Mouse (Mus musculus) embryonic facial prominence, embryonic 11.5 days (tissue): ENCODE measurements around the gene Cyb5b. TPM values are rescaled to one million over a fixed set of nuclear protein-coding genes. Genes with fewer than 3 reads are reported as not detected.
A peak's percentile ranks its signal among the peaks of the same experiment; 100 is the strongest.

Experiments used
- ATAC-seq: fragments of 200-750 bp; cut with Nextera tagmentation; replicated peaks from 2 replicates; pipeline ENCODE4 v1.8.0; 2017; ENCODE audit warnings: low read depth; ENCODE audit not compliant: insufficient number of reproducible peaks, low FRiP score, low TSS enrichment
- DNase-seq: peaks from one replicate; pipeline ENCODE4 v3.0.0-alpha.2; 2015; ENCODE audit warnings: low spot score
- H3K27ac ChIP-seq: fragments of 300-500 bp; sonication (generic); replicated peaks from 2 replicates; pipeline ENCODE4 v1.5.1; 2014; ENCODE audit warnings: mild to moderate bottlenecking, low read depth, low read length, control low read depth
- H3K27me3 ChIP-seq: fragments of 300-500 bp; sonication (generic); 2 replicates; pipeline ENCODE4 v1.6.1; 2014; ENCODE audit warnings: mild to moderate bottlenecking, low read length, moderate library complexity, mixed read lengths; ENCODE audit not compliant: control insufficient read depth, insufficient read depth
- H3K36me3 ChIP-seq: fragments of 300-500 bp; sonication (generic); replicated peaks from 2 replicates; pipeline ENCODE4 v1.6.1; 2014; ENCODE audit warnings: low read depth, mild to moderate bottlenecking, low read length, moderate library complexity, mixed read lengths; ENCODE audit not compliant: control insufficient read depth, insufficient read depth
- H3K4me1 ChIP-seq: fragments of 300-500 bp; sonication (generic); 2 replicates; pipeline ENCODE4 v1.6.1; 2014; ENCODE audit warnings: low read length, mixed read lengths; ENCODE audit not compliant: control insufficient read depth, insufficient read depth
- H3K4me2 ChIP-seq: fragments of 300-500 bp; sonication (generic); 2 replicates; pipeline ENCODE4 v1.6.1; 2014; ENCODE audit warnings: low read depth, mild to moderate bottlenecking, control low read depth, low read length, moderate library complexity
- H3K4me3 ChIP-seq: fragments of 300-500 bp; sonication (generic); 2 replicates; pipeline ENCODE4 v1.5.1; 2014; ENCODE audit warnings: low read depth, low read length, control low read depth
- H3K9ac ChIP-seq: fragments of 300-500 bp; sonication (generic); replicated peaks from 2 replicates; pipeline ENCODE4 v1.6.1; 2014; ENCODE audit warnings: mild to moderate bottlenecking, control low read depth, low read length
- H3K9me3 ChIP-seq: fragments of 300-500 bp; sonication (generic); replicated peaks from 2 replicates; pipeline ENCODE4 v1.6.1; 2016; ENCODE audit warnings: mild to moderate bottlenecking, low read length, inconsistent platforms, mixed read lengths; ENCODE audit not compliant: control insufficient read depth
- WGBS: fragments of 180-500 bp; shearing (Covaris S2); extraction: QIAGEN DNeasy Blood & Tissue Kit; methylation state at CpG from one replicate; pipeline ENCODE4 v1.1.7; 2014; 5-methylcytosine and 5-hydroxymethylcytosine counted together
- polyA plus RNA-seq: library from polyadenylated mRNA; unstranded; fragments of >200 nt; fragmentation: Nextera tagmentation; extraction: Ambion mirVana; gene quantifications from 2 replicates; pipeline ENCODE4 v1.2.1, GENCODE M21; 2014

The Cyb5b gene
- polyA plus RNA-seq, 1 experiment from 2014 or later, result 145 TPM

GRCm38 (mm10) chr8:107136003-107136612 lies 14.3 kb upstream of the Cyb5b start:
- Histone ChIP-seq H3K4me3 (no peak overlapping the region), H3K9me3 (no peaks in the 10 kb centered on the region), H3K27ac (0 out of 2 replicates have a peak overlapping the region, but pooled peaks have one; percentile 52), H3K4me1 (no peaks in the 10 kb centered on the region), H3K9ac (no peak overlapping the region), H3K4me2 (no peak overlapping the region), H3K36me3 (no peaks in the 10 kb centered on the region), H3K27me3 (no peaks in the 10 kb centered on the region)
- ATAC-seq (no peak), DNase-seq (no peak)
- WGBS, result 32% methylated on average over 8 of the region's 8 CpGs

DNA sequence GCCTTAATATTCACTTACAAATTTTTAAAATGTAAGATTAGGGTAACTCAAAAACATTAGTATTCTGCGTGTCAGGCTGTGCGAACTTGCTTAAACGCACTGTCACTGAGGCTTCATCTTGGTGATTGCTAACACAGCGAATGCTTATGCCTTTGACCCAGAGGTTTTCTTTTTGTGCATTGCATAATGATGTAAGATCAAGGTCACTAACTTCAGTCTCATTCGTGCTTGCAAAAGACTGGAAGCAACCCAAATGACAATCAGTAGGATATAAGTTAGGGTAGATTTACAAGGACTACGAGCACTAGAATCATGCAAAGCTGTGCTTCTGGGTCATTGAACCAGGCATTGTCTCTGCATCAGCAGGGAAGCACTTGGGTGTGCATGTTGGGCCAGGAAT lies 12.8 kb upstream of the Cyb5b start:
- 91% methylated on average over 6 of the region's 6 CpGs for WGBS
- no peak for DNase-seq
- H3K4me3 ChIP-seq, result no peak overlapping the region
- H3K9ac ChIP-seq, result no peak overlapping the region
- no peaks in the 10 kb centered on the region for H3K36me3 ChIP-seq
- H3K27me3 ChIP-seq, result no peaks in the 10 kb centered on the region
- ATAC-seq, result no peak
- H3K9me3 ChIP-seq, result no peaks in the 10 kb centered on the region
- H3K27ac ChIP-seq, result no peak overlapping the region
- H3K4me2 ChIP-seq, result no peak overlapping the region
- H3K4me1 ChIP-seq, result no peaks in the 10 kb centered on the region

DNA sequence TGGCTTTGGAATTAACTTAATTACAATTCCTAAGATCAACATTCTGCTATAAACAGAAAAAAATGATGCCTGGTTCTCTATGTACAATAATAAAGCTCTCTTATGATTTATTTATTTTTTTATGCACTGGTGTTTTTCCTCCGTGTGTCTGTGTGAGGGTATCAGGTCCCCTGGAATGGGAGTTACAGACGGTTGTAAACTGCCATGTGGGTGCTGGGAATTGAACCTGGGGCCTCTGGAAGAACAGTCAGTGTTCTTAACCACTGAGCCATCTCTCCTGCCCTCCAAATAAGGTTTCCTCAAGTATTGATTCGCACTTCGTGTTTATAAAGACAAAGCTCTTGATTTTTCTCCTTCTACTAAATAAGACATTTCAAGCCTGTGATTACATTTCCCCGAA lies 12.1 kb upstream of the Cyb5b start:
- WGBS, result 90% methylated on average over 5 of the region's 5 CpGs
- Histone ChIP-seq H3K9me3 (no peaks in the 10 kb centered on the region), H3K4me2 (no peak overlapping the region), H3K9ac (no peak overlapping the region), H3K36me3 (no peaks in the 10 kb centered on the region), H3K4me1 (no peaks in the 10 kb centered on the region), H3K27me3 (no peaks in the 10 kb centered on the region), H3K27ac (no peak overlapping the region), H3K4me3 (no peak overlapping the region)
- DNase-seq (no peak), ATAC-seq (no peak)

- no peaks in the 10 kb centered on the region for H3K27me3 ChIP-seq
- peak; percentile 80 for ATAC-seq
- H3K36me3 ChIP-seq, result no peaks in the 10 kb centered on the region
- H3K9me3 ChIP-seq, result no peaks in the 10 kb centered on the region
- WGBS, result 52% methylated on average over 13 of the region's 13 CpGs
- H3K9ac ChIP-seq, result no peak overlapping the region
- no peak overlapping the region for H3K4me3 ChIP-seq
- H3K27ac ChIP-seq, result no peak overlapping the region
- peak; percentile 30 for DNase-seq
- H3K4me1 ChIP-seq, result no peaks in the 10 kb centered on the region
- no peak overlapping the region for H3K4me2 ChIP-seq
These were observed 10.6 kb upstream of the Cyb5b start for GRCm38 (mm10) chr8:107139704-107140470.

DNA sequence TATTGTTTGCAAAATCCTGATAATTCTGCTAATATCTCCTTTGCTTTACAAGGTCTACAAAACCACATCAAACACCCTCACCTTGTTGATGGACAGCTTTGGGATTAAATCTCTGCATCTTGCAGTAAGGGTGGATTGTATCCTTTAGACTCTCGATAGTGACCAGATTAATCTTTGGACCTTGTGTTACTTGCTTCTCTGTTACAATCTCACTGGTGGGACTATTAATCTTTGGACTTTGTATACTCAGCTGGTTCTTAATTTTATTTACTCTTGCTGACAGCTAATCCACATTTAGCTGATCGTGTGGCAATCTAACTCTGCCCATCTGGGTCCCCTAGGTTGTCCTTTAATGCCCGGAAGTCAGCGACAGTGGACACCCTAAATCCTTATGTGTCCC lies 7.9 kb upstream of the Cyb5b start:
- Histone ChIP-seq H3K9me3 (no peaks in the 10 kb centered on the region), H3K4me1 (no peaks in the 10 kb centered on the region), H3K36me3 (no peaks in the 10 kb centered on the region), H3K9ac (no peak overlapping the region), H3K4me3 (no peak overlapping the region), H3K27me3 (no peaks in the 10 kb centered on the region), H3K27ac (no peak overlapping the region), H3K4me2 (no peak overlapping the region)
- DNase-seq (no peak), ATAC-seq (no peak)
- WGBS, result 88% methylated on average over 4 of the region's 4 CpGs

GRCm38 (mm10) chr8:107143501-107143900 lies 6.9 kb upstream of the Cyb5b start:
- Histone ChIP-seq H3K4me1 (no peaks in the 10 kb centered on the region), H3K4me3 (no peak overlapping the region), H3K4me2 (no peak overlapping the region), H3K9ac (no peak overlapping the region), H3K9me3 (no peaks in the 10 kb centered on the region), H3K36me3 (no peaks in the 10 kb centered on the region), H3K27ac (no peak overlapping the region), H3K27me3 (no peaks in the 10 kb centered on the region)
- DNase-seq, result no peak
- ATAC-seq, result no peak
- WGBS, result 57% methylated on average over 4 of the region's 4 CpGs

DNA sequence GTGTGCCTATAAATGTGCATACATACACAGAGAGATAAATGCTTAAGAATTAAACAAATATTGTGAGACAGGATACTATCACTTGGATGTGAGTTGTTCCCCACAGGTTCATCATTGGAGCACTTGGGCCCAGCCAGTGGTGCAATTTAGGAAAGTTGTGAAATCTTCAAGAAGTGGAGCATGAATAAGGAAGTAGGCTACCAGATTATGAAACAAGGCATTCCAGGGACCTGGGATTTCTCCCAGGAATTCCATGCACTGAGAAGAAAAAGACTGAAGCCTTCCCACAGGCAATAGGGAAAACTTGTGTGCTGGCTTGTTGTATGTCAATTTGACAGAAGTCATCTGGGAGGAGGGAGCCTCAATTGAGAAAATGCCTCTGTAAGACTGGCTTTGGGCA lies 4.3 kb upstream of the Cyb5b start:
- Histone ChIP-seq H3K9me3 (no peaks in the 10 kb centered on the region), H3K4me1 (no peaks in the 10 kb centered on the region), H3K4me2 (no peak overlapping the region), H3K27me3 (no peaks in the 10 kb centered on the region), H3K36me3 (no peaks in the 10 kb centered on the region), H3K4me3 (no peak overlapping the region), H3K27ac (no peak overlapping the region), H3K9ac (no peak overlapping the region)
- no peak for ATAC-seq
- no peak for DNase-seq

DNA sequence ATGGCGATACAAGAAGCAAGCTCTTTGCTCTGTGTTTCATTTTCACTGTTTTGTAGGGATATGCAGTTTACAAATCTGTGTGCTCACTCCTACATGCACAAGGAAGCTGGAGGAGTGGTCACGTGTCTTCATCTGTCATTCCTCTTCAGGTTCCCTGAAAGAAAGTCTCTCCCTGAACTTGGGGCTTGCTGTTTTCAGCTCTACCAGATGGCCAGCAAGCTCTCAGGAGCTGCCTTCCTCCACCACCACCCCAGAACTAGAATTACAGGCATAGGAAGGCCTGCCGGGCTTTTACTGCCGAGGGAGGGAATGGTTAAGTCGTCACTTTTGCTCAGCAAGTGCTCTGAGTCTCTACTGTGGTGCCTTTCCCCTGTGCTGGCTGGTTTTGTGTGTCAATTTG lies 1.6 kb upstream of the Cyb5b start:
- H3K4me1 ChIP-seq, result no peaks in the 10 kb centered on the region
- no peak for DNase-seq
- WGBS, result 80% methylated on average over 5 of the region's 5 CpGs
- ATAC-seq, result no peak
- no peak overlapping the region for H3K4me3 ChIP-seq
- no peak overlapping the region for H3K27ac ChIP-seq
- H3K4me2 ChIP-seq, result no peak overlapping the region
- peaks cover 3% of the 10 kb centered on the region for H3K36me3 ChIP-seq
- no peak overlapping the region for H3K9ac ChIP-seq
- H3K9me3 ChIP-seq, result no peaks in the 10 kb centered on the region
- H3K27me3 ChIP-seq, result no peaks in the 10 kb centered on the region
